Mouse (Mus musculus) forebrain, embryonic 11.5 days (tissue): ENCODE measurements around the gene Stx8. TPM values are rescaled to one million over a fixed set of nuclear protein-coding genes. Genes with fewer than 3 reads are reported as not detected.

Experiments
- ATAC-seq: fragments of 200-750 bp; cut with Nextera tagmentation; replicated peaks from 2 replicates; pipeline ENCODE4 v1.8.0; 2017; ENCODE audit warnings: moderate TSS enrichment; ENCODE audit not compliant: low FRiP score
- DNase-seq: peaks from one replicate; pipeline ENCODE4 v3.0.0-alpha.2; 2017; ENCODE audit warnings: low spot score
- H3K27ac ChIP-seq: fragments of 300-500 bp; sonication (generic); 2 replicates; pipeline ENCODE4 v1.5.1; 2014; ENCODE audit warnings: low read depth, low read length
- H3K27me3 ChIP-seq: fragments of 300-500 bp; sonication (generic); 2 replicates; pipeline ENCODE4 v1.6.1; 2014; ENCODE audit warnings: mild to moderate bottlenecking, low read length, mixed read lengths; ENCODE audit not compliant: control insufficient read depth, insufficient read depth
- H3K36me3 ChIP-seq: fragments of 300-500 bp; sonication (generic); 2 replicates; pipeline ENCODE4 v1.6.1; 2014; ENCODE audit warnings: mild to moderate bottlenecking, low read length, moderate library complexity, mixed read lengths; ENCODE audit not compliant: control insufficient read depth, insufficient read depth
- H3K4me1 ChIP-seq: fragments of 300-500 bp; sonication (generic); replicated peaks from 2 replicates; pipeline ENCODE4 v1.6.1; 2014; ENCODE audit warnings: low read length, mixed read lengths; ENCODE audit not compliant: control insufficient read depth, insufficient read depth
- H3K4me2 ChIP-seq: fragments of 300-500 bp; sonication (generic); 2 replicates; pipeline ENCODE4 v1.6.1; 2014; ENCODE audit warnings: low read depth, mild to moderate bottlenecking, low read length, moderate library complexity, mixed read lengths; ENCODE audit not compliant: severe bottlenecking
- H3K4me3 ChIP-seq: fragments of 300-500 bp; sonication (generic); 2 replicates; pipeline ENCODE4 v1.5.1; 2014; ENCODE audit warnings: low read depth, low read length
- H3K9ac ChIP-seq: fragments of 300-500 bp; sonication (generic); 2 replicates; pipeline ENCODE4 v1.6.1; 2014; ENCODE audit warnings: low read length
- H3K9me3 ChIP-seq: fragments of 300-500 bp; sonication (generic); 2 replicates; pipeline ENCODE4 v1.6.1; 2016; ENCODE audit warnings: low read length, mixed read lengths; ENCODE audit not compliant: control insufficient read depth
- WGBS: fragments of 180-500 bp; shearing (Covaris S2); extraction: QIAGEN DNeasy Blood & Tissue Kit; methylation state at CpG from one replicate; pipeline ENCODE4 v1.1.7; 2014; 5-methylcytosine and 5-hydroxymethylcytosine counted together
- polyA plus RNA-seq: library from polyadenylated mRNA; unstranded; fragments of >200 nt; fragmentation: Nextera tagmentation; extraction: Ambion mirVana; gene quantifications from 2 replicates; pipeline ENCODE4 v1.2.1, GENCODE M21; 2014

Gene Stx8
- polyA plus RNA-seq, 1 experiment from 2014 or later, result 52.6 TPM

DNA sequence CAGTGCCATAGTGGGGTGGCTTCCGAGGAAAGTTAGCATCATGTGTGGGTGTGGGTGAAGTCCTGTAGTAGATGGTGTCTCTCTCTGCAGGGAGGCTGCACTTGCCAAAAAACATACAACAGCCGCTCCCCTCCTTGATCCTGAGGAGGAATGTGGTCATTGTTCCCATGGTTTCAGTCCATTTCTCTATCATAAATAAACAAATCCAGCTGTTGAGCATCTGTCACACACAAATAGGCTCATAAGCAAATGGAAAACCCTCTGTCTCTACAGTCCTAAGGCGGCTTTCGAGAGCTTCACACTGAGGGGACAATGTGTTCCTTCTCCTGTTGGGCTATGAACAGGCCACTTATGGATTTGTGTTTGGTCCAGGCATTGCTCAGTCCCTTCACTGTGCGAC is 56.9 kb downstream of the Stx8 start:
- Histone ChIP-seq H3K9me3 (no peaks in the 10 kb centered on the region), H3K4me2 (no peak overlapping the region), H3K27me3 (no peaks in the 10 kb centered on the region), H3K9ac (no peak overlapping the region), H3K4me1 (no peaks in the 10 kb centered on the region), H3K27ac (no peak overlapping the region), H3K36me3 (no peaks in the 10 kb centered on the region), H3K4me3 (no peak overlapping the region)
- 94% methylated on average over 5 of the region's 5 CpGs for WGBS
- DNase-seq, result no peak
- no peak for ATAC-seq

DNA sequence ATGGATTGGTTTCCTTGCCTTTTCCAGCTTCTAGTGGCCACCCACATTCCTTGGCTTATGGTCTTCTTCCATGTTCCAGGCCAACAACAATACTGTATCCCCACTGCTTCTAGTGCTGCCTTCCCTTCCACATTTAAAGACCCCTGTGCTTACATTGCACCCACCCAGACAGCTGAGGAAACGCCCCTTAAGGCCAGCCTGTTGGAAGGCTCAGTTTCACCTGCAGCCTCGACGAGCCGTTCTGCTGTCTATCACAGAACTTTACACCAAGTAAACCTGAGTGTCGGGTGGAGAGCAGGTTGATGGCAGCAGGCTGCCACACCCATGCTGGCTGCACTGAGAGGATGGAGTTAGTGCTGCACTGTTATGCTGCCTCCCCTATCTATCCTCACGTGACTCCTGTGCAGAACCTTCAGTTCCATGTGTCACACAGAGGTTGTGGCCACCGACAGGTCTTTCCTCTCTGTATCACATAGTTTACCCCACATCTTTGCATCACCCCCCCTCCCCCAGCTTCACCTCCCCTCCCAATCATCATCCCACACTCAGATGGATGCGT is 57.9 kb downstream of the Stx8 start:
- Histone ChIP-seq H3K4me2 (no peak overlapping the region), H3K9ac (no peak overlapping the region), H3K4me1 (no peaks in the 10 kb centered on the region), H3K36me3 (no peaks in the 10 kb centered on the region), H3K27ac (no peak overlapping the region), H3K4me3 (no peak overlapping the region), H3K9me3 (no peaks in the 10 kb centered on the region), H3K27me3 (no peaks in the 10 kb centered on the region)
- ATAC-seq (no peak), DNase-seq (no peak)
- 90% methylated on average over 8 of the region's 8 CpGs for WGBS

DNA sequence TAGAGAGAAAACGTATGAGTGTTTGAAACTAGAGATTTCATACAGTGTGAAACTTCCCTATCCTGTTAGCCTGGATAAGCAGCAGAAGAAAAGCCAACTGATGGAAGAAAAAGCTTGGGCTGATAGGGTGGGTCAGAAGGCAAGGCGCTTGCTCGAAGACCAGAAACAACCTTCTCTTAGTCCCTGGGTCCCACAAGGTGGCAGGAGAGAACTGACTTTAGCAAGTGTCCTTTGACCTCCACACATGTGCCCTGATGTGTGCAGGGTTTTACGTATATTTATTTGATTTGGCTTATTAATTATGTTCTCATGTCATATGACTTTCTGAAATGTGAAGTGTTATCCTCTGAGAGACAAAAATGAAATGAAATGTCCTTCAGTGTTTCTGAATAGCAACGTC is 60.6 kb downstream of the Stx8 start:
- H3K27ac ChIP-seq, result no peak overlapping the region
- H3K9me3 ChIP-seq, result no peaks in the 10 kb centered on the region
- no peak overlapping the region for H3K9ac ChIP-seq
- H3K4me1 ChIP-seq, result peaks cover 2% of the 10 kb centered on the region; the same call in 1 of the 2 replicates
- H3K36me3 ChIP-seq, result no peaks in the 10 kb centered on the region
- 76% methylated on average over 5 of the region's 5 CpGs for WGBS
- ATAC-seq, result no peak
- no peaks in the 10 kb centered on the region for H3K27me3 ChIP-seq
- H3K4me3 ChIP-seq, result no peak overlapping the region
- H3K4me2 ChIP-seq, result no peak overlapping the region
- DNase-seq, result peak; percentile 14

DNA sequence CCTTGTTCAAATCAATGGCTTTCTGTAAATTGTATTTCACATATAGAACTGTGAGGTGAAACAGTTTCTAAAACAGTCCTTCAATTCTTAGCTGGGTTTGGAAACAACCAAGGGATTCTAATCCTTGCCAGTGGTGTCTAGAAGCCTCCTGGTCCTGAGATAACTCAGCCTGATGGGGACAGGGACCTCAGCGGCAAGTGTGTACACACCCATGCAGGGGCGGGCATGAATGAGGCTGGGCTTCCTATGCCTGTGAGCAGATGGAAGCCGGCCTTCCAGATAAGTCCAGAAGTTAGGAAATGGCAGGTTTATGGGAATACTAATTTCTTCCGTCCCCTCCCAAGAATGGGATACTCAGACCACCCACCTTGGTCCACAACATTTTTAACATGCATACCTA is 63.1 kb downstream of the Stx8 start:
- Histone ChIP-seq H3K4me1 (peaks cover 2% of the 10 kb centered on the region; the same call in 1 of the 2 replicates), H3K9ac (no peak overlapping the region), H3K27me3 (no peaks in the 10 kb centered on the region), H3K4me2 (no peak overlapping the region), H3K36me3 (no peaks in the 10 kb centered on the region), H3K27ac (no peak overlapping the region), H3K4me3 (no peak overlapping the region), H3K9me3 (no peaks in the 10 kb centered on the region)
- no peak for ATAC-seq
- DNase-seq, result peak; percentile 3
- WGBS, result 78% methylated on average over 4 of the region's 4 CpGs

DNA sequence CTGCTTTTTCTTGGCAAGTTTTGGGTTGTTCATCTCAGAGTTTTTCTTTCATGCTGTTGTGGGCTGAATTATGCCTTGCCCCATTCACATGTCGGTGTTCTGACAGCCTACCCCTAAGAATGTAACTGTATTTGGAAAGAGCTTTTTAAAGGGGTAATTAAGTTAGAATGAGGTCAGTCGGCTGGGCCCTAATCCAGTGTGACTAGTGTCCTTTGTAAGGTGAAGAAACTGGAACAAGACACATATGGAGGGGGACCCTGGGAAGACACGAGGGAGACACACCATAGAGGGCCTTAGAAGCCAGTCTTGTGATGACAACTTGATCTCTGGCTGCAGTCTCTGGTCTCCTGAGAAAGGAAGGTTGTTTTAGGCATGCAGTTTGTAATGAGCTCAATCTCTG is 63.9 kb downstream of the Stx8 start:
- 8% methylated on average over 3 of the region's 3 CpGs for WGBS
- peaks cover 2% of the 10 kb centered on the region; the same call in 1 of the 2 replicates for H3K4me1 ChIP-seq
- no peak overlapping the region for H3K9ac ChIP-seq
- H3K27me3 ChIP-seq, result no peaks in the 10 kb centered on the region
- DNase-seq, result no peak
- H3K27ac ChIP-seq, result no peak overlapping the region
- no peaks in the 10 kb centered on the region for H3K36me3 ChIP-seq
- H3K9me3 ChIP-seq, result no peaks in the 10 kb centered on the region
- H3K4me2 ChIP-seq, result no peak overlapping the region
- no peak for ATAC-seq
- H3K4me3 ChIP-seq, result no peak overlapping the region

DNA sequence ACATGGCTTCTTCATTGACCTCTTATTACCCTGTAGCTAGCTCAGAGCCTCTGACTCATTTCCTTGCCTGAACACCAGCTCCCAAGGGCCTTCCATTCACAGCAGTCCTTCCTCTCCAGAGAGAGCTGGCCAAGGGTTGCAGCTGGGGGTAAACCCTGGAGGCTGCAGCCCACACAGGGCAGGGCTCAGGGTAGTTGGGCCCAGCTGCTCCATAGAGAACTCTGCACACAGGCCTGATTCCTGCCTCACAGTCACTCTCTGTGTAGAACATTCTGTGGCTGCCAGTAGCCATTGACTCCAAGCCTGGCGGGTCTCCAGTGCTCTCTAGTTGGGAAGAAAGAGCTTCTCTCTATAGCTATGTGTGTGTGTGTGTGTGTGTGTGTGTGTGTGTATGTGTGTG is 64.8 kb downstream of the Stx8 start:
- no peak overlapping the region for H3K9ac ChIP-seq
- 90% methylated on average over 1 of the region's 1 CpGs for WGBS
- H3K36me3 ChIP-seq, result no peaks in the 10 kb centered on the region
- no peak overlapping the region for H3K4me2 ChIP-seq
- ATAC-seq, result no peak
- no peak overlapping the region for H3K27ac ChIP-seq
- H3K4me3 ChIP-seq, result no peak overlapping the region
- no peaks in the 10 kb centered on the region for H3K9me3 ChIP-seq
- no peaks in the 10 kb centered on the region for H3K27me3 ChIP-seq
- peaks cover 2% of the 10 kb centered on the region; the same call in 1 of the 2 replicates for H3K4me1 ChIP-seq
- no peak for DNase-seq

GRCm38 (mm10) chr11:68032448-68032847 is 66.5 kb downstream of the Stx8 start:
- H3K4me2 ChIP-seq, result no peak overlapping the region
- no peaks in the 10 kb centered on the region for H3K27me3 ChIP-seq
- no peak overlapping the region for H3K27ac ChIP-seq
- no peak overlapping the region for H3K9ac ChIP-seq
- no peak overlapping the region for H3K4me3 ChIP-seq
- WGBS, result 93% methylated on average over 2 of the region's 2 CpGs
- H3K9me3 ChIP-seq, result no peaks in the 10 kb centered on the region
- H3K36me3 ChIP-seq, result no peaks in the 10 kb centered on the region
- DNase-seq, result no peak
- no peak for ATAC-seq
- peaks cover 2% of the 10 kb centered on the region; the same call in 1 of the 2 replicates for H3K4me1 ChIP-seq

- DNase-seq (no peak), ATAC-seq (no peak)
- Histone ChIP-seq H3K4me3 (no peak overlapping the region), H3K4me1 (peaks cover 2% of the 10 kb centered on the region; the same call in 1 of the 2 replicates), H3K4me2 (no peak overlapping the region), H3K27me3 (no peaks in the 10 kb centered on the region), H3K9me3 (no peaks in the 10 kb centered on the region), H3K27ac (no peak overlapping the region), H3K36me3 (no peaks in the 10 kb centered on the region), H3K9ac (no peak overlapping the region)
- 94% methylated on average over 11 of the region's 11 CpGs for WGBS
Observed at GRCm38 (mm10) chr11:68033331-68033926, 67.4 kb downstream of the Stx8 start.

- Histone ChIP-seq H3K4me2 (no peak overlapping the region), H3K9me3 (no peaks in the 10 kb centered on the region), H3K9ac (no peak overlapping the region), H3K36me3 (no peaks in the 10 kb centered on the region), H3K4me3 (no peak overlapping the region), H3K4me1 (no peaks in the 10 kb centered on the region; the same call in 1 of the 2 replicates), H3K27ac (no peak overlapping the region), H3K27me3 (no peaks in the 10 kb centered on the region)
- WGBS, result 94% methylated on average over 5 of the region's 5 CpGs
- no peak for ATAC-seq
- no peak for DNase-seq
Observed at GRCm38 (mm10) chr11:68034422-68034821, 68.4 kb downstream of the Stx8 start.
